Mouse (Mus musculus): ENCODE data around the gene Zc3hav1l. TPM values are rescaled to one million over a fixed set of nuclear protein-coding genes. Genes with fewer than 3 reads are reported as not detected.

The Zc3hav1l gene
- polyA plus RNA-seq, 1 experiment from 2014 or later = 12.8 TPM

DNA sequence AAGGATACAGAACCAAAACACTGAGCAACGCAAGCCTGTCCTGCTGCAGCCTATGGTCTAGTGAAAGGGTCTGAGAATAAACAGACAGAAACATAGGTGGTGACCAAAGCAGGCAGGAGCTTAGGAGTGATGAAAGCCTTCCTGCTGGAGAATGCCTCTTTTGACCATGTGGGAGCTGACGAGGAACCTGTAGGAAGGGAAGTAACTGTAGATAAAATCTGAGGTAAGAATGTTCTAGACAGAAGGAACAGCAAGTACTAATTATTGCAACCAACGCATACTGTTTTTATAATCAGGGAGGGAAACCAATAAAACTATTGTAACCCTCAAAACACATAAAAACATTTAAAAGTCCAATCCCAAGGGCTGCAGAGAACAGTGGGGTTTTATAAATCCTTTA lies 54.9 kb downstream of the Zc3hav1l start:
- H3K9me3 ChIP-seq (ENCODE audit: control insufficient read depth, low read length) = no peaks in the 10 kb centered on the region
- H3K27ac ChIP-seq (ENCODE audit: low read depth) = no peak overlapping the region
- no peaks in the 10 kb centered on the region for H3K36me3 ChIP-seq (ENCODE audit: control insufficient read depth, insufficient read depth, low read length)
- no peak overlapping the region for H3K4me3 ChIP-seq (ENCODE audit: low read depth, low read length)
- no peak for ATAC-seq (replicated peaks; ENCODE audit: low FRiP score, low TSS enrichment, low read depth)
- WGBS = 44% methylated on average over 3 of the region's 3 CpGs
- H3K4me2 ChIP-seq (ENCODE audit: low read length) = no peak overlapping the region
- DNase-seq (ENCODE audit: low spot score) = no peak
- H3K4me1 ChIP-seq (replicated peaks; ENCODE audit: control insufficient read depth, insufficient read depth, low read length) = peaks cover 7% of the 10 kb centered on the region; the same call in 1 of the 2 replicates
- H3K27me3 ChIP-seq (replicated peaks; ENCODE audit: control insufficient read depth, insufficient read depth, low read length) = no peaks in the 10 kb centered on the region
- no peak overlapping the region for H3K9ac ChIP-seq (ENCODE audit: low read length)

DNA sequence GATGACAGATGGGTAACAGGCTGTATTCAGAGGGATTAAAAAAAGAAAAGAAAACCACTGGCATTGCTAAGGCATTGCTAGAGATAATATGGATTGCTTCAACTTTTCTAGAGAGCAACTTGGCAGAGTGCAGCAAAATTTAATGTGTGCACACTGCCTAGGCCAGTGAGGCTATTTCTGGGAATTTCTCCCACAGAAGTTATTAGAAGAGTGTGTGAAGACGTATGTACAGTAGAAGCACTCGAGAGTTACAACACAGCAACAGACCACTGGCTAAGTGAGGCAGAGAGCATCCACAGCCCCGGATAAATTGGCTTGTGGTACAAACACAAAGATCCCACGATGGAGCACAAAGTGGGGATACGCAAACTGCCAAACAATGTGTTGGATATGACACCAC lies 56.2 kb downstream of the Zc3hav1l start:
- no peaks in the 10 kb centered on the region for H3K9me3 ChIP-seq (ENCODE audit: control insufficient read depth, low read length)
- no peak for ATAC-seq (replicated peaks; ENCODE audit: low FRiP score, low TSS enrichment, low read depth)
- H3K4me2 ChIP-seq (ENCODE audit: low read length) = no peak overlapping the region
- no peaks in the 10 kb centered on the region for H3K36me3 ChIP-seq (ENCODE audit: control insufficient read depth, insufficient read depth, low read length)
- H3K27ac ChIP-seq (ENCODE audit: low read depth) = no peak overlapping the region
- H3K4me1 ChIP-seq (replicated peaks; ENCODE audit: control insufficient read depth, insufficient read depth, low read length) = peaks cover 2% of the 10 kb centered on the region; the same call in 1 of the 2 replicates
- DNase-seq (ENCODE audit: low spot score) = no peak
- H3K9ac ChIP-seq (ENCODE audit: low read length) = no peak overlapping the region
- 77% methylated on average over 5 of the region's 5 CpGs for WGBS
- H3K4me3 ChIP-seq (ENCODE audit: low read depth, low read length) = no peak overlapping the region
- H3K27me3 ChIP-seq (replicated peaks; ENCODE audit: control insufficient read depth, insufficient read depth, low read length) = no peaks in the 10 kb centered on the region

DNA sequence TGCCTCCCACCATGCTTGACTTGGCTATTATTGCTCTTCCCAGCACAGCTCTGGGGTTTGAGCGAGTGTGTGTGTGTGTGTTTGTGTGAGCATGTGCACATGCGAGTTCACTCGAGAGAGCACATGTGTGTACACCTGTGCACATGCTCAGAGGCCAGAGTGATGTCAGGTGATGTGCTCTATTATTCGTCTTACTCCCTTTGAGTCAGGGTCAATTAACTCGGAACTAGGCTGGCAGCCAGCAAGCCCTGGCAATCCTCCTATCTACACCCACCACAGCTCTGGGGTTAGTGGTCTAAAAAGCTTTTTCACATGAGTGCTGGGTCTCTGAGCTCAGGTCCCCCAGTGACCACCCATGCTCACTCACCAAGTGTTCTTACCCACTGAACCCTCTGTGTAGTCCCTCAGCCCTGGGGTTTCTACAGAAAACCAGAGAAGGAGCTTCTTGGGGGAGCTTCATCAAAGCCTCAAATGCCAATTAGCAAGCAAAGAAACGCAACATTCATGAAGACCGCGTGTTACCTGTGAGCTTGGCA lies 56.7 kb downstream of the Zc3hav1l start:
- no peak overlapping the region for H3K9ac ChIP-seq (ENCODE audit: low read length)
- H3K27me3 ChIP-seq (replicated peaks; ENCODE audit: control insufficient read depth, insufficient read depth, low read length) = no peaks in the 10 kb centered on the region
- no peak for ATAC-seq (replicated peaks; ENCODE audit: low FRiP score, low TSS enrichment, low read depth)
- H3K4me3 ChIP-seq (ENCODE audit: low read depth, low read length) = no peak overlapping the region
- H3K36me3 ChIP-seq (ENCODE audit: control insufficient read depth, insufficient read depth, low read length) = no peaks in the 10 kb centered on the region
- H3K4me2 ChIP-seq (ENCODE audit: low read length) = no peak overlapping the region
- H3K4me1 ChIP-seq (replicated peaks; ENCODE audit: control insufficient read depth, insufficient read depth, low read length) = peaks cover 2% of the 10 kb centered on the region; the same call in 1 of the 2 replicates
- no peak overlapping the region for H3K27ac ChIP-seq (ENCODE audit: low read depth)
- no peak for DNase-seq (ENCODE audit: low spot score)
- H3K9me3 ChIP-seq (ENCODE audit: control insufficient read depth, low read length) = no peaks in the 10 kb centered on the region
- 89% methylated on average over 8 of the region's 8 CpGs for WGBS

DNA sequence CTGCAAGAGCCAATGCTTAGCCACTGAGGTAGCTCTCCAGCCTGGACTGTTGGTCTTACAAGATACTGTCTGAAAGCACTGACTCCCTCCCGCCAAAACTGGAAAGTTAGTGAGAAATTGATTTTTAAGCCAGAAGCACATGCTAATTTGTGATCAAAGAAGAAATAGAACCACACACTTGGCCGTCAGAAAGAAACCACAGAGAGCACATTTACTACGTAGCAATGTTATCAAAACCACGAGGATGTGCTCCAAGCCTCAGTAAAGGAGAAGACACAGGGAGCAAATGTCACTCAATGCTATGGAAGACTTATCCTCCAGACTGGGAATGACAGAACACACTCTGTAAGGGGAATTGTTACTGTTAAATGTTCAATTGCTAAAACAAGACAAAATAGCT lies 57.6 kb downstream of the Zc3hav1l start:
- DNase-seq (ENCODE audit: low spot score) (no peak), ATAC-seq (replicated peaks; ENCODE audit: low FRiP score, low TSS enrichment, low read depth) (no peak)
- Histone ChIP-seq H3K27ac (ENCODE audit: low read depth) (no peak overlapping the region), H3K4me3 (ENCODE audit: low read depth, low read length) (no peak overlapping the region), H3K27me3 (replicated peaks; ENCODE audit: control insufficient read depth, insufficient read depth, low read length) (no peaks in the 10 kb centered on the region), H3K36me3 (ENCODE audit: control insufficient read depth, insufficient read depth, low read length) (no peaks in the 10 kb centered on the region), H3K4me1 (replicated peaks; ENCODE audit: control insufficient read depth, insufficient read depth, low read length) (peaks cover 2% of the 10 kb centered on the region; the same call in 1 of the 2 replicates), H3K9ac (ENCODE audit: low read length) (no peak overlapping the region), H3K4me2 (ENCODE audit: low read length) (no peak overlapping the region), H3K9me3 (ENCODE audit: control insufficient read depth, low read length) (no peaks in the 10 kb centered on the region)
- 91% methylated on average over 4 of the region's 4 CpGs for WGBS

DNA sequence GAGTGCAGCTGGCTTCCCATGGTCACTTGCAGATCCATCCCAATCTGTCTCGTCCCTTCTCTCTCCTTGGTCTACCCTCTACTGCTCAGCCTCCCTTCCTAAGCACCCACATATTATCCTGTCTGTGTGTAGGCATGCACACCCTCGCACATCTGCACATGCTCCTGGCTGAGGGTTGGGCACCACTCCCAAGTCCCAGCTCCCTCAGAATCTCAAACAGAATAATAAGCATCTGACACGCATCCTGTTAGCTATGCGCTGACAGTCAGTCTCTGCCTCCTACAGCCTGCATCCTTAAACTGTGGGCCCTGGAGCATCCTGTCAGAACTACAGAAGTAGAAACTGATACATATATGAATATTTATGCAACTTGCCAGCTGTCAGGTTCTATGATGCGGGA lies 58.4 kb downstream of the Zc3hav1l start:
- Histone ChIP-seq H3K4me2 (ENCODE audit: low read length) (no peak overlapping the region), H3K4me3 (ENCODE audit: low read depth, low read length) (no peak overlapping the region), H3K9ac (ENCODE audit: low read length) (no peak overlapping the region), H3K27me3 (replicated peaks; ENCODE audit: control insufficient read depth, insufficient read depth, low read length) (no peaks in the 10 kb centered on the region), H3K9me3 (ENCODE audit: control insufficient read depth, low read length) (no peaks in the 10 kb centered on the region), H3K4me1 (replicated peaks; ENCODE audit: control insufficient read depth, insufficient read depth, low read length) (peaks cover 2% of the 10 kb centered on the region; the same call in 1 of the 2 replicates), H3K27ac (ENCODE audit: low read depth) (no peak overlapping the region), H3K36me3 (ENCODE audit: control insufficient read depth, insufficient read depth, low read length) (no peaks in the 10 kb centered on the region)
- 84% methylated on average over 5 of the region's 5 CpGs for WGBS
- ATAC-seq (replicated peaks; ENCODE audit: low FRiP score, low TSS enrichment, low read depth) = no peak
- no peak for DNase-seq (ENCODE audit: low spot score)

DNA sequence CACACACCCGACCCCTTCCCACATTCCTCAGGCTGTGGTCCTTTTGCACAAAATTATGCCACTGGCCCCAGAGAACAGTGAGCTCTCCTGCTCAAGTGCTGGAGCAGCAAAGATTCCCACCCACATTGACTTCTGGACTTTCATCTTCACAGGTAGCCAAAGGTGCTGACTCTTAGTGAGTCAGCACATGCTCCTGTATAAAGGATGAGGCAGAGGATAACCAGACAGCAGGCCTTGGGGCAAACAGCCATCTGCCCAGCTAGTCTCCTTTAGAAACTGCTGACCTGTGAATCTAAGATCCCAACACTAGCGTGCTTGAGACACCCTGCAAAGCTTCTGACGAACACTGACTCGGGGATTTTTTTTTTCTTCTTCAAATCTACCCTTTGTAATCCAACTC lies 60.7 kb downstream of the Zc3hav1l start:
- H3K9me3 ChIP-seq (ENCODE audit: control insufficient read depth, low read length) = no peaks in the 10 kb centered on the region
- 77% methylated on average over 4 of the region's 4 CpGs for WGBS
- no peak for DNase-seq (ENCODE audit: low spot score)
- ATAC-seq (replicated peaks; ENCODE audit: low FRiP score, low TSS enrichment, low read depth) = no peak
- H3K36me3 ChIP-seq (ENCODE audit: control insufficient read depth, insufficient read depth, low read length) = no peaks in the 10 kb centered on the region
- 0 out of 2 replicates have a peak, but pooled peaks cover 2% of the 10 kb centered on the region for H3K4me1 ChIP-seq (replicated peaks; ENCODE audit: control insufficient read depth, insufficient read depth, low read length)
- no peaks in the 10 kb centered on the region for H3K27me3 ChIP-seq (replicated peaks; ENCODE audit: control insufficient read depth, insufficient read depth, low read length)
- no peak overlapping the region for H3K9ac ChIP-seq (ENCODE audit: low read length)
- no peak overlapping the region for H3K4me2 ChIP-seq (ENCODE audit: low read length)
- no peak overlapping the region for H3K4me3 ChIP-seq (ENCODE audit: low read depth, low read length)
- no peak overlapping the region for H3K27ac ChIP-seq (ENCODE audit: low read depth)

Other genes starting within 250 kb of the Zc3hav1l start
- gene Tmem213, start 190.0 kb downstream of the Zc3hav1l start, polyA plus RNA-seq (2014; fragmentation: Nextera tagmentation; extraction: Ambion mirVana) = 0.31 TPM in 1 of 2 replicates, not detected in the other
- 0.97 and 1.9 TPM in 2 replicates for gene Atp6v0a4, start 174.7 kb downstream of the Zc3hav1l start, polyA plus RNA-seq (2014; fragmentation: Nextera tagmentation; extraction: Ambion mirVana)
- 5.6 and 6.9 TPM in 2 replicates for gene D630045J12Rik, start 45.2 kb downstream of the Zc3hav1l start, polyA plus RNA-seq (2014; fragmentation: Nextera tagmentation; extraction: Ambion mirVana)
- gene Zc3hav1, start 55.3 kb upstream of the Zc3hav1l start, polyA plus RNA-seq (2014; fragmentation: Nextera tagmentation; extraction: Ambion mirVana) = 9.2 and 10.2 TPM in 2 replicates
- gene Ttc26, start 82.2 kb upstream of the Zc3hav1l start, polyA plus RNA-seq (2014; fragmentation: Nextera tagmentation; extraction: Ambion mirVana) = 5.0 and 6.3 TPM in 2 replicates
- 14.7 and 15.7 TPM in 2 replicates for gene Ubn2, start 134.7 kb upstream of the Zc3hav1l start, polyA plus RNA-seq (2014; fragmentation: Nextera tagmentation; extraction: Ambion mirVana)
- 156 and 164 TPM in 2 replicates for gene Fmc1, start 234.2 kb upstream of the Zc3hav1l start, polyA plus RNA-seq (2014; fragmentation: Nextera tagmentation; extraction: Ambion mirVana)

Measured in intestine, embryonic 14.5 days (tissue).